Mouse (Mus musculus): Measurements from ENCODE around the gene Rfx4.

Gene Rfx4

GRCm38 (mm10) chr10:84758200-84758468 lies 2.3 kb downstream of the Rfx4 start:
- no peak for DNase-seq (ENCODE audit: extremely low spot score, low read depth, low spot score)

- no peak for DNase-seq (ENCODE audit: extremely low spot score, low read depth, low spot score)
Observed at GRCm38 (mm10) chr10:84758483-84759431, 2.9 kb downstream of the Rfx4 start.

- DNase-seq (ENCODE audit: extremely low spot score, low read depth, low spot score), result no peak
Observed at GRCm38 (mm10) chr10:84759511-84760117, 3.8 kb downstream of the Rfx4 start.

GRCm38 (mm10) chr10:84760118-84761111 lies 4.6 kb downstream of the Rfx4 start:
- DNase-seq (ENCODE audit: extremely low spot score, low read depth, low spot score), result no peak

GRCm38 (mm10) chr10:84768766-84769165 lies 12.9 kb downstream of the Rfx4 start:
- no peak for DNase-seq (ENCODE audit: extremely low spot score, low read depth, low spot score)

- DNase-seq (ENCODE audit: extremely low spot score, low read depth, low spot score), result no peak
Observed at GRCm38 (mm10) chr10:84772380-84773130, 16.7 kb downstream of the Rfx4 start.

- no peak for DNase-seq (ENCODE audit: extremely low spot score, low read depth, low spot score)
Observed at GRCm38 (mm10) chr10:84773889-84774288, 18.0 kb downstream of the Rfx4 start.

- no peak for DNase-seq (ENCODE audit: extremely low spot score, low read depth, low spot score)
Observed at GRCm38 (mm10) chr10:84774573-84774972, 18.7 kb downstream of the Rfx4 start.

- no peak for DNase-seq (ENCODE audit: extremely low spot score, low read depth, low spot score)
Observed at GRCm38 (mm10) chr10:84777109-84777508, 21.2 kb downstream of the Rfx4 start.

- DNase-seq (ENCODE audit: extremely low spot score, low read depth, low spot score), result no peak
Observed at GRCm38 (mm10) chr10:84777974-84778373, 22.1 kb downstream of the Rfx4 start.

- no peak for DNase-seq (ENCODE audit: extremely low spot score, low read depth, low spot score)
Observed at GRCm38 (mm10) chr10:84780828-84781227, 25.0 kb downstream of the Rfx4 start.

GRCm38 (mm10) chr10:84785339-84785738 lies 29.5 kb downstream of the Rfx4 start:
- no peak for DNase-seq (ENCODE audit: extremely low spot score, low read depth, low spot score)

- no peak for DNase-seq (ENCODE audit: extremely low spot score, low read depth, low spot score)
Observed at GRCm38 (mm10) chr10:84790323-84790722, 34.5 kb downstream of the Rfx4 start.

- DNase-seq (ENCODE audit: extremely low spot score, low read depth, low spot score), result no peak
Observed at GRCm38 (mm10) chr10:84791181-84791580, 35.3 kb downstream of the Rfx4 start.

- no peak for DNase-seq (ENCODE audit: extremely low spot score, low read depth, low spot score)
Observed at GRCm38 (mm10) chr10:84801521-84801920, 45.7 kb downstream of the Rfx4 start.

- DNase-seq (ENCODE audit: extremely low spot score, low read depth, low spot score), result no peak
Observed at GRCm38 (mm10) chr10:84803216-84803844, 47.5 kb downstream of the Rfx4 start.

- no peak for DNase-seq (ENCODE audit: extremely low spot score, low read depth, low spot score)
Observed at GRCm38 (mm10) chr10:84805576-84805975, 49.7 kb downstream of the Rfx4 start.

GRCm38 (mm10) chr10:84807206-84807605 lies 51.3 kb downstream of the Rfx4 start:
- DNase-seq (ENCODE audit: extremely low spot score, low read depth, low spot score), result no peak

GRCm38 (mm10) chr10:84810030-84810849 lies 54.4 kb downstream of the Rfx4 start:
- DNase-seq (ENCODE audit: extremely low spot score, low read depth, low spot score), result no peak
